Mouse (Mus musculus): ENCODE measurements around the gene Echs1. TPM values are rescaled to one million over a fixed set of nuclear protein-coding genes. Genes with fewer than 3 reads are reported as not detected.
A peak's percentile ranks its signal among the peaks of the same experiment; 100 is the strongest.

Echs1 gene
- polyA plus RNA-seq, 1 experiment from 2014 or later, result 162 TPM

DNA sequence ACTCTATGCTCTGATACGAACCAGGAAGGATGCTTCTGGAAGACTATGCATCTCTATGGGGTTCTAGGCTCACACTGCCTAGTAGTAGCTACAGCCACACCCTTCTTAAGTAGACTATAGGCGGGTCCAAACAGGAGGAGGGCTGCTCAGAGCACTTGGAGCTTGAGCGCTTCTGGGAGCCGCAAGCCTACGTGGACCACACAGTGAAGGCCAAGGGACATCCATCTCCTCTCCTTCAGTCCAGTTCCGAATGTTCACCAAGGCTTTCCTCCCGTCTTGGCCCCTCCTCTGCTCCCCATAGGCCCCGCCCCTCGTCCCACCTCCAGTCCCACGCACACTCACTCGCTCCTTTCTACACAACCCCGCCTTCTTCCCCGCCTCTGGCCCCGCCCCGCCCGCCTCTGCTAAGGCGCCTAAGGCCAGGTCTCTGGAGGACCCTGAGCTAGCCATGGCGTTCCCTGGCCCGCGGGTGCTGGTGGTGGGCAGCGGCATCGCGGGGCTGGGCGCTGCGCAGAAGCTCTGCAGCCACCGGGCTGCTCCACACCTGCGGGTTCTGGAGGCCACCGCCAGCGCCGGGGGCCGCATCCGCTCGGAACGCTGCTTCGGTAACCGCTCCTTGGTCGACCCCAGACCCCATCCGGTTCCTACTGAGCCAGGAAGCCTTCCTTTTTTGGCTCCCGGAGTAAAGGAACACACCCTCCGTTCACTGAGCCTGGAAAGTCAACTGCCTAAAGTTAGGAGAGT is 9.2 kb upstream of the Echs1 start:
- Histone ChIP-seq H3K4me1 (ENCODE audit: control insufficient read depth, insufficient read depth, low read length) (no peaks in the 10 kb centered on the region), H3K27ac (ENCODE audit: low read depth, low read length) (no peak overlapping the region), H3K36me3 (ENCODE audit: control insufficient read depth, insufficient read depth, low read length) (no peaks in the 10 kb centered on the region), H3K9me3 (ENCODE audit: control insufficient read depth, low read length) (no peaks in the 10 kb centered on the region), H3K4me3 (ENCODE audit: low read depth, low read length) (peak overlapping the region; percentile 69), H3K9ac (ENCODE audit: low read length) (peak overlapping the region; percentile 76), H3K4me2 (ENCODE audit: low read depth) (peak overlapping the region; percentile 76), H3K27me3 (ENCODE audit: control insufficient read depth, insufficient read depth, low read length) (no peaks in the 10 kb centered on the region)
- DNase-seq (ENCODE audit: low spot score) (peak; percentile 93), ATAC-seq (ENCODE audit: insufficient read depth, low FRiP score, low TSS enrichment) (peak; percentile 95)
- WGBS, result 1% methylated on average over 40 of the region's 40 CpGs

- no peak overlapping the region for H3K27ac ChIP-seq (ENCODE audit: low read depth, low read length)
- no peaks in the 10 kb centered on the region for H3K4me1 ChIP-seq (ENCODE audit: control insufficient read depth, insufficient read depth, low read length)
- no peak overlapping the region for H3K4me3 ChIP-seq (ENCODE audit: low read depth, low read length)
- H3K36me3 ChIP-seq (ENCODE audit: control insufficient read depth, insufficient read depth, low read length), result no peaks in the 10 kb centered on the region
- WGBS, result 92% methylated on average over 1 of the region's 1 CpGs
- DNase-seq (ENCODE audit: low spot score), result no peak
- ATAC-seq (ENCODE audit: insufficient read depth, low FRiP score, low TSS enrichment), result no peak
- H3K27me3 ChIP-seq (ENCODE audit: control insufficient read depth, insufficient read depth, low read length), result no peaks in the 10 kb centered on the region
- no peak overlapping the region for H3K4me2 ChIP-seq (ENCODE audit: low read depth)
- no peaks in the 10 kb centered on the region for H3K9me3 ChIP-seq (ENCODE audit: control insufficient read depth, low read length)
- no peak overlapping the region for H3K9ac ChIP-seq (ENCODE audit: low read length)
Observed at GRCm38 (mm10) chr7:140124382-140124781, 8.1 kb upstream of the Echs1 start.

- WGBS, result 41% methylated on average over 4 of the region's 4 CpGs
- no peaks in the 10 kb centered on the region for H3K36me3 ChIP-seq (ENCODE audit: control insufficient read depth, insufficient read depth, low read length)
- no peaks in the 10 kb centered on the region for H3K4me1 ChIP-seq (ENCODE audit: control insufficient read depth, insufficient read depth, low read length)
- no peak overlapping the region for H3K27ac ChIP-seq (ENCODE audit: low read depth, low read length)
- no peaks in the 10 kb centered on the region for H3K27me3 ChIP-seq (ENCODE audit: control insufficient read depth, insufficient read depth, low read length)
- H3K4me3 ChIP-seq (ENCODE audit: low read depth, low read length), result no peak overlapping the region
- ATAC-seq (ENCODE audit: insufficient read depth, low FRiP score, low TSS enrichment) (no peak), DNase-seq (ENCODE audit: low spot score) (no peak)
- H3K4me2 ChIP-seq (ENCODE audit: low read depth), result no peak overlapping the region
- no peaks in the 10 kb centered on the region for H3K9me3 ChIP-seq (ENCODE audit: control insufficient read depth, low read length)
- H3K9ac ChIP-seq (ENCODE audit: low read length), result no peak overlapping the region
Observed at GRCm38 (mm10) chr7:140122765-140123164, 6.5 kb upstream of the Echs1 start.

GRCm38 (mm10) chr7:140121338-140121910 is 5.1 kb upstream of the Echs1 start:
- no peaks in the 10 kb centered on the region for H3K36me3 ChIP-seq (ENCODE audit: control insufficient read depth, insufficient read depth, low read length)
- no peak overlapping the region for H3K4me2 ChIP-seq (ENCODE audit: low read depth)
- H3K9ac ChIP-seq (ENCODE audit: low read length), result no peak overlapping the region
- no peaks in the 10 kb centered on the region for H3K4me1 ChIP-seq (ENCODE audit: control insufficient read depth, insufficient read depth, low read length)
- no peak for DNase-seq (ENCODE audit: low spot score)
- no peak for ATAC-seq (ENCODE audit: insufficient read depth, low FRiP score, low TSS enrichment)
- WGBS, result 77% methylated on average over 13 of the region's 13 CpGs
- H3K4me3 ChIP-seq (ENCODE audit: low read depth, low read length), result no peak overlapping the region
- H3K27me3 ChIP-seq (ENCODE audit: control insufficient read depth, insufficient read depth, low read length), result no peaks in the 10 kb centered on the region
- H3K27ac ChIP-seq (ENCODE audit: low read depth, low read length), result no peak overlapping the region
- no peaks in the 10 kb centered on the region for H3K9me3 ChIP-seq (ENCODE audit: control insufficient read depth, low read length)

- Histone ChIP-seq H3K9me3 (ENCODE audit: control insufficient read depth, low read length) (no peaks in the 10 kb centered on the region), H3K27me3 (ENCODE audit: control insufficient read depth, insufficient read depth, low read length) (no peaks in the 10 kb centered on the region), H3K4me2 (ENCODE audit: low read depth) (no peak overlapping the region), H3K36me3 (ENCODE audit: control insufficient read depth, insufficient read depth, low read length) (no peaks in the 10 kb centered on the region), H3K4me1 (ENCODE audit: control insufficient read depth, insufficient read depth, low read length) (no peaks in the 10 kb centered on the region), H3K4me3 (ENCODE audit: low read depth, low read length) (no peak overlapping the region), H3K9ac (ENCODE audit: low read length) (no peak overlapping the region), H3K27ac (ENCODE audit: low read depth, low read length) (no peak overlapping the region)
- DNase-seq (ENCODE audit: low spot score), result no peak
- WGBS, result 91% methylated on average over 2 of the region's 2 CpGs
- no peak for ATAC-seq (ENCODE audit: insufficient read depth, low FRiP score, low TSS enrichment)
Observed at GRCm38 (mm10) chr7:140120484-140120883, 4.2 kb upstream of the Echs1 start.

DNA sequence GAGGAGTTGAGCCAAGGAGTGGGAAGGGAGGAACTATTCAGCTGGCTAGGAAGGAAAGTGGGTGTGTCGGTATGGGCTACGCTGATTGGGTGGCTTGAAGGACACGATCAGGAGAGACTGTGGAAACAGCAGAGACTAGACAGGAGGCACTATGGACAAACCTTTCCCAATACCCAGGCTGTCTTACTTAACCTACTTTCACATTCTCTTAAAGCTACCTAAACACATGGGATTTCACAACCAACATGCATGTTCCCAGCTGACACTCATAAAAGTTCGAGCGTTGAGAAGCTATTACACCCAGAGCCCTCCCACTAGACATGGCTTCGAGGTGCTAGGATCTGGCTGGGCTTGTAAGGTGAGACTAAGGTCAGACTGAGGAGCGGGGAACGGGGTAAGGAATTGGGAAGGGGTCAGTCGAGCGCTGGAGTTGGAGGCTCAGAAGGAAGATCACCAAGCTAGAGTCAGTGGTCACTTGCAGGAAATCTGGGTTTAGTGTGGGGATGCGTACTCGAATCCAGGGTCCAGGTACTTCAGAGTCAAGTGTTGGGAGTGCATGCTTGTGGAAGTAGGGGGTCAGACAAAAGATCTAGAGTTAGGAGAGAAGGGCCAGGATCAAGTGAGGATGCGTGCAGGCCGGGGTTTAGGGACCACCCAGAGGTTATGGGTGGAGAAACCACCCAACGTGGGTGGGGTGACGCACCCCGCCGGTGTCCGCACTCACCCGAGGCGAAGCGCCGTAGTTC is 520 bp downstream of the Echs1 start, which contains the start of gene Paox:
Gene Paox (plus strand): TSS at position 217 of the 746 bp plus-strand sequence.
- H3K4me3 ChIP-seq (ENCODE audit: low read depth, low read length), result peak within 1 kb of the TSS; percentile 71
- peak; percentile 40 for DNase-seq (ENCODE audit: low spot score)
- peak; percentile 56 for ATAC-seq (ENCODE audit: insufficient read depth, low FRiP score, low TSS enrichment)
- no peaks in the 10 kb centered on the region for H3K4me1 ChIP-seq (ENCODE audit: control insufficient read depth, insufficient read depth, low read length)
- H3K9ac ChIP-seq (ENCODE audit: low read length), result peak within 1 kb of the TSS; percentile 84
- peaks cover 3% of the 10 kb centered on the region; the same call in 1 of the 2 replicates for H3K36me3 ChIP-seq (ENCODE audit: control insufficient read depth, insufficient read depth, low read length)
- no peaks in the 10 kb centered on the region for H3K27me3 ChIP-seq (ENCODE audit: control insufficient read depth, insufficient read depth, low read length)
- peak within 1 kb of the TSS; percentile 49; the same call in 1 of the 2 replicates for H3K27ac ChIP-seq (ENCODE audit: low read depth, low read length)
- 2% methylated on average over 23 of the region's 23 CpGs for WGBS
- no peaks in the 10 kb centered on the region for H3K9me3 ChIP-seq (ENCODE audit: control insufficient read depth, low read length)
- peak within 1 kb of the TSS; percentile 94 for H3K4me2 ChIP-seq (ENCODE audit: low read depth)

DNA sequence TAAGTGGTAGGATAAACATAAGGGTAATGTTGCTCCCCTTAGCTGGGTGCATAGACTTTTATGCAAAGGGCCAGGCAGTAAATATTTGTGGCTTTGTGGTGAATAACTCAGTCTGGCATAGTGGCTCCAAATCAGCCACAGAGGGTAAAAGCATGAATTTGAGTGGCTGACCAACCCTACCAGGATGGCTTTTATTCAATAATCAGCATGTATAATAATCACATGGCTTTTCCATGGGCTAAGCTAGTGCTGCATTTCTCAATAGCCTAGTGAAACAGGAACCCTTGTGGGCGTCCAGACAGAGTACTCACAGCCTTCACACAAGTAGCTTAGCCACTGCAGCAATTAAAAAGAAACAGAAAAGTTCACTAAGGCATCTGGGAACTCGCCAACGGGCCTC is 4.3 kb downstream of the Echs1 start:
- DNase-seq (ENCODE audit: low spot score) (no peak), ATAC-seq (ENCODE audit: insufficient read depth, low FRiP score, low TSS enrichment) (no peak)
- Histone ChIP-seq H3K9ac (ENCODE audit: low read length) (no peak overlapping the region), H3K4me3 (ENCODE audit: low read depth, low read length) (no peak overlapping the region), H3K27me3 (ENCODE audit: control insufficient read depth, insufficient read depth, low read length) (no peaks in the 10 kb centered on the region), H3K4me2 (ENCODE audit: low read depth) (no peak overlapping the region), H3K4me1 (ENCODE audit: control insufficient read depth, insufficient read depth, low read length) (no peaks in the 10 kb centered on the region), H3K9me3 (ENCODE audit: control insufficient read depth, low read length) (no peaks in the 10 kb centered on the region), H3K27ac (ENCODE audit: low read depth, low read length) (no peak overlapping the region), H3K36me3 (ENCODE audit: control insufficient read depth, insufficient read depth, low read length) (peaks cover 9% of the 10 kb centered on the region; the same call in 1 of the 2 replicates)
- 60% methylated on average over 3 of the region's 3 CpGs for WGBS

GRCm38 (mm10) chr7:140104009-140104408 is 12.3 kb downstream of the Echs1 start:
- ATAC-seq (ENCODE audit: insufficient read depth, low FRiP score, low TSS enrichment) (no peak), DNase-seq (ENCODE audit: low spot score) (no peak)
- no peak overlapping the region for H3K4me3 ChIP-seq (ENCODE audit: low read depth, low read length)
- H3K27me3 ChIP-seq (ENCODE audit: control insufficient read depth, insufficient read depth, low read length), result no peaks in the 10 kb centered on the region
- H3K36me3 ChIP-seq (ENCODE audit: control insufficient read depth, insufficient read depth, low read length), result peaks cover 4% of the 10 kb centered on the region
- no peaks in the 10 kb centered on the region for H3K4me1 ChIP-seq (ENCODE audit: control insufficient read depth, insufficient read depth, low read length)
- H3K9ac ChIP-seq (ENCODE audit: low read length), result no peak overlapping the region
- 82% methylated on average over 4 of the region's 4 CpGs for WGBS
- H3K27ac ChIP-seq (ENCODE audit: low read depth, low read length), result no peak overlapping the region
- H3K4me2 ChIP-seq (ENCODE audit: low read depth), result no peak overlapping the region
- no peaks in the 10 kb centered on the region for H3K9me3 ChIP-seq (ENCODE audit: control insufficient read depth, low read length)

Measured in neural tube, embryonic 11.5 days (tissue).